Mouse (Mus musculus): Measurements from ENCODE around the gene Wdr60.

Wdr60 gene

DNA sequence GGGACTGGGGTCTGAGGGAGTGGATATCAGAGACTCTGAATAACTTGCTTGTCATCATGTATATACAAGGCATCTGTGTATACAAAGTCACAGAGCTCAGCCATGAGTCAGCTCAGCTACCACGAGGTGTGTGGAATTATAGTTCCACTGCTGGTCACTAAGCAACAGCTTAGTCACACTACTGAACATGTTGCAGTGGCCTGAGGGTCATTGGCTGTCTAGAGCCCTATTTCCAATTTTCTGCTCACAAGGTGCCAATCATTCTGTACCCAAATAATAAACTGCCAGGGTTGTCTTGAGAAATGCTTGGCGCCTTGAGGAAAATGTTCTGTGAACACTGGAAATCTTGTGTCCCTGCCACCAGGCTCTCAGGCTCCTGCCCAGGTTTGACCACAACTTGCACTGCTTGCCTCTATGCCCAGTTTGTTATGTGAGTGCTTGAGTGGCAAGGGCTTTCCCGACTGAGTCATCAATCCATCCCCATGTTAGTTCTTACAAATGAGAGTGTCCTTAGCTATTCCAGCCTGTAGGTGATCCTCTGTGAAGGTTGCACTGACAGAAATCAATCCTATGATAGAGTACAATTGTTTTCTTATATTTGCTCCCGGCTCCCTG lies 81.3 kb downstream of the Wdr60 start:
- DNase-seq = no peak

DNA sequence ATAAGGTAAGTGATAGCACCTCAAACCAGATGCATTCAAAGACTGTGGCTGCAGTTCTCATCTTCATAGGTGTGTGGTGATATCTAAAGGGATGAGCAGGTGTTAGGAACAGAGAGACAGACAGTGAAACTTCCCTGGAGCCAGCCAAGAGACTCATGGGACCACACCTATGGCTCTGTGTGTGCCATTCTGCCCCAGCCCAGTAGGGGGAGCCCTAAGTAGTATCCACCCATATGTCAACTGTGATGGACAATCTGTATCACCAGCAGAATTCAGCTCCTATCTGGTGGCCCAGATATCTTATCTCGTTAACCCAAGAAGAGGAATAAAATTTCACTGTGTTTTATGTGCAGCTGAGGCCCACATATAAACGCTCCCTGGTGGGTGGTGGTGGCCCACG lies 85.9 kb downstream of the Wdr60 start:
- peak; percentile 13 for DNase-seq

DNA sequence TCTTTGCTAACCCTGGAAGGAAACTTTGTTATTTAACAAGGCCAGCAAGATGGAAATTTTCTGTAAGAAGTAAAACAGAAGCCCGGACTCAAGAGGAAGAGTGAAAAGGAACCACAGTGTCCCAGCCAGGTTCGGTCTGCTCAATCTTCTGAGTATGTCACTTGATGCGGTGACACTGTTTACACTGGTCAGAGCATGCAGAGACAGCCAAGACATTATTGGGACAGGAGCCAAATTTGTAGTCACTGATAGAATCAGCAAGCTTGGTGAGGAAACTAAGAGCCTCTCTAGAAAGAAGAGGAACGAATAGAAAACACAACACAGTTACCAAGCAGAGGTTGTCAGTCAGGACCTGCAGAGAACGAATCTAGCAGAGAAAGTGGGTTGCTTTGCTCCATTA lies 93.2 kb downstream of the Wdr60 start:
- DNase-seq = no peak

- DNase-seq = no peak
Measured at GRCm38 (mm10) chr12:116165368-116165767, 97.5 kb downstream of the Wdr60 start.

DNA sequence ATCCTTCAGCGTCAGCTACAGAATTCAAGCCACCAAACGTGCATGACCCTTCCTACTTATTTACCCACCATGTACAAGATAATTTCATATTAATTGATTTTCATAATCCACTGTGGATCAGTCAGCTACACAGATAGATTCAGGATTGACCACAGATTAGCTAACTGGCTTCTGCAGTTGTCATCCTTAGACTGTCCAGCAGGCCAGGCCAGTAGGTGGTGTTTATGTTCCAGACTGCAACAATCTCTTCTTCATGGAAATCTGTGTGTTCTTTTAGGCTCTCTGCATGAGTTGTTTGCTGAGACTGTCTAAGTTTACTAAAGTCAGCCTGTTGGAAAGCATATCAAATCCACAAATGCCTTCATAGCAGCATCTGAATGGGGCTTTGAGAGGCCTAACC lies 103.1 kb downstream of the Wdr60 start:
- no peak for DNase-seq

DNA sequence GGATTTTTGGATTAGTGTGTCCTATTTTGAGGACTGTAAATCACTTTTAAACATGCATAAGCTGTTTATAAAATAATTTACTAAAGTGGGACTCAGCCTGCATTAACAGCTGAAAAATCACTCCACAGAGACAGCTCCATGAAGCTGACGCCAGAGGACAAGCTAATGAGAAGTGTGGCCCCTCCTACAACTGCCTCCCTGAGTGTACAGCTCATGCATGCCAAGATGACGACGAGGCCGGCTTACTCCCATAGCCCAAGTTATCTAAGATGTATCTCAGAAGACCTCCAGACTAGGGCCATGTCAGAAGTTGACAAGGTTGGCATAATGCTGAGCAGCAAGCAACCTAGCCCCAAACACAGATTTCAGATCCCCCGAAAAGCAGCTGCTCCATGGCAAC lies 103.6 kb downstream of the Wdr60 start:
- no peak for DNase-seq

- no peak for DNase-seq
Measured at GRCm38 (mm10) chr12:116156792-116157532, 105.9 kb downstream of the Wdr60 start.

All from kidney, postnatal 10 days (tissue).